Mouse (Mus musculus) mature B cell (primary cell): ENCODE data around the gene Gm1673.
"Not testable (repeated sequence)": the region's sequence is repeated elsewhere in the genome, so short reads cannot be mapped to it uniquely, and the experiment has no call there.

Source experiments
- in situ Hi-C: fragments of 300-500 bp; cut with MboI; formaldehyde crosslinking; loops from 2 replicates; pipeline ENCODE4 v1.14.3; 2019

Gene Gm1673

DNA sequence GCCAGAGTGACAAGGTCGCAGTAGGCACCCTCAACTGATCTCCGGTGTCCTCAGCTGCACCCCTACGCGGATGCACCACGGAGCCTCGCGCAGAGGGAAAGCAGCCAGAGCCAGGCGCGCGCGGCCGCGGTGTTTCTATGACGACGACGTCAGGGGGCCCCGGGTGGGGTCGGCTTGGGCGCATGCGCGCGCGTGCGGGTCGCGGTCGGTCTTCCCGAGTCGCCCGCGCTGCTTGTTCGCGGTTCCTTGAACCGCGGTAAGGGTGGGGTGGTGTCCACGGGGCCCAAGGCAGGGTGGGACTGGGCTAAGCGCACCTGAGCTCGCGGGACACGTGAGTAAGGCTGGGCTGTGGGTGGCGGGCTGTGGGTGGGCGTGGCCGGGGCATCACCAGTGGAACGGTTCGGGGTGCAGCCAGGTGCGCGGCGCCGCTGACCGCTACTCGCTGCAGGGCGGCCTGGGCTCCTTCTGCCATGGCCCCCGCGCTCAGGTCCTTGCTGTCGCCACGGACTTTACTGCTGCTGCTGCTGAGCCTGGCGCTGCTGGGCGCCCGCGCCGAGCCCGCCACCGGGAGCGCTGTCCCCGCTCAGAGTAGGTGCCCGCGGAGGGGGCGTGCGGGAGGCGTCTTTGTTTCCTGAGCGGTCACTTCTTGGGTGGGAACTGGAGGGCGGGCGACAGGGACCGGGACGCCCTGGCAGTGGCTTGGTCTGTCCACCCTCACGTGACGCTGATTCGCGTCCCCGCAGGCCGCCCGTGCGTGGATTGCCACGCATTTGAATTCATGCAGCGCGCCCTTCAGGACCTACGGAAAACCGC lies at the start of gene Gm1673:
Gene Gm1673, plus strand, starts transcription at position 125 of the 813 bp plus-strand sequence.
- in situ Hi-C loops: no loop called here

DNA sequence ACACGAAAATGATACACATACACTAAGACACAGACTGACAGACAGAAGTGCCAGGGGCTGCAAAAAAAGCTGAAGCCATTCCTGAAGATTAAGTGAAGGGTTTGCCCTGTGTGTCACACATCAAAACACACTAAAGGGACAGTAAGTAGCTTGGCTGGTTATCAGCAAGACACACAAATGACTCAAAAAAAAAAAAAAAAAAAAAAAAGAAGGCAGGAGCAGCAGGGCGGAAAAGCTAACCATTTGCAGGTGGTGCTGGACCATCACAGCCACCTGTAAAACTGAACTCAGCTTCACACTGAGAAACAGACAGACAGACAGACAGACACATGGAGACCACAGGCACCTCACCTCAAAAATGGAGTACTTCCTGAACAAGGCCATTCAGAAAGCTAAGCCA lies 49.2 kb upstream of the Gm1673 start:
- in situ Hi-C loops: no loop called here

DNA sequence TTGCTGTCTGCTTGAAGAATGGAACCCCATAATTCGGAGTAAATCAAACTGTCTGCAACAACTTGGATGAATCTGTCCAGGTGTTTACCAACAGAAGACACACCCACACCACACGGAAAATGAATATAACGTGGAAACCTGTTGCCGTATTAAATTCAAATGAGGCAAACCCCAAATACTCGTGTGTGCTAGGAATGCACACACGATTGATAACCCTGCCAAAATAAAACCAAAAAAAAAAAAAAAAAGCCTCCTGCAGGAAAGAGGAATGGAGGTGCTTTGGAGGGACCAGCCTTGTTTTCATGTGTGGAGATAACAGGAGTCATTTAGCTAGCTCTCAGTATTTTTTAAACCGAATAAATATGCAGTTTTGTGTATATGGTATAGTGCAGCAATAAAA lies 48.4 kb upstream of the Gm1673 start:
- in situ Hi-C loops: no loop called here

DNA sequence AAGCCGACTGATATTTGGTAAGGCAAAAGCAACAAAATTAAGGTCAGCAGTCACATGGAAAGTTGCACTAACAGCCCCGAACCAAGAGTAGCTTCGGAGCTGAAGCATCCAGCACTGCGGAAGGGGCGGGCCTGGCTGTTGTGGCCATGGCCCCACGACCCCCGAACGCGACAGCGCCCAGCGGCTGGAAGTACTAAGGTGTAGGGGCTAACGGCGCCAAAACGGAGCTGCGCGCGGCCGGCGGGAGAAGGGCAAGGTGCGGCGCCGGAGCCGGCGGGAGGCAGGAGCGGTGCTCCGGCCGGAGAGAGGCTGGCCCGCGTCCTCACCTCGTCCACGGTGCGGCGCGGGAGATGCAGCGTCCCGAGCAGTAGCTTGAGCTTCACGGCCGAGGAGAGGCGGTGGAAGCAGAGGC lies 47.5 kb upstream of the Gm1673 start:
- in situ Hi-C loops: no loop called here

DNA sequence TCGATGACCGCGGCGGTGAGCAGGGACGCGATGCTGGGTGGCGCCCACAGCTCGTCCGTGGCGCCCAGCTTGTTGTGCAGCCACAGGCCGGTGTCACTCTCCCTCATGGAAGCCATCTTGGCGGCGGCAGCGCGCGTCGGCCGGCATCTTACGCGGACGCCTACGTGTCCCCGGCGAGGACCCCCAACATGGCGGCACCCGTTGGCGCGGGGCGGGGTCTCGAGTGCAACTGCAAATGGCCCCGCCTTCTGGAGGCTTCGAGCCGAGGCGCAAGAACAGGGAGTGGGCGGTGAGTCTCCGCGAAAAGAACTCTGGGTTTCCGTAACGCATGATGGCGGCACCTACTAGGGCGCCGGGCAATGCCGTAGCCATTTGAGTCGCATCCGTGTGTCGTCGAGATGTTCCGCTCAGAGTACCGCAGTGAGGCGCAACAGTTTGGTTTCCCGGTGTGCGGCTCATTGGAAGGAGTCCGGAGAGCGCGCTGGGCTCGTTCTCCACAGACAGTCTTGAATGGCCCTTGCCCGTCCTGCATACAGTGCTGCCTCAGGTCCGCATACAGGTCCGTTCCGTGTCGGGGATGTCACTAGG lies 47.0 kb upstream of the Gm1673 start, which contains the start of gene Nelfa:
Gene Nelfa, minus strand, starts transcription at position 294 of the 588 bp plus-strand sequence.
- in situ Hi-C loops: no loop called here

DNA sequence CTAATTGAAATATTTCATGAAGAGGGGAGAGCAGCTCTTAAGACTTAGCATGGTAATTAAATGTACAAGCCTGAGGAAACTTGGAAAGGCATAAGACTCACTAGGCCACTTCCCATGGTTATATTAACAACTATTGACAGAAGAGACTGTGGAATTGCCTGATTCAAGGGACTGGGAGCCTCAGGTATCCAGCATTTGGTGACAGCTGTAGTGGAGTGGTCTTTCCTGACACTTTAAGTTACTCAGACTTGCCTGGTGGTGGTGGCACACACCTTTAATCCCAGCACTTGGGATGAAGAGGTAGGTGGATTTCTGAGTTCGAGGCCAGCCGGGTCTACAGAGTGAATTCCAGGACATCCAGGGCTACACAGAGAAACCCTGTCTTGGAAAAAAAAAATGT lies 46.0 kb upstream of the Gm1673 start:
- in situ Hi-C loops: no loop called here

DNA sequence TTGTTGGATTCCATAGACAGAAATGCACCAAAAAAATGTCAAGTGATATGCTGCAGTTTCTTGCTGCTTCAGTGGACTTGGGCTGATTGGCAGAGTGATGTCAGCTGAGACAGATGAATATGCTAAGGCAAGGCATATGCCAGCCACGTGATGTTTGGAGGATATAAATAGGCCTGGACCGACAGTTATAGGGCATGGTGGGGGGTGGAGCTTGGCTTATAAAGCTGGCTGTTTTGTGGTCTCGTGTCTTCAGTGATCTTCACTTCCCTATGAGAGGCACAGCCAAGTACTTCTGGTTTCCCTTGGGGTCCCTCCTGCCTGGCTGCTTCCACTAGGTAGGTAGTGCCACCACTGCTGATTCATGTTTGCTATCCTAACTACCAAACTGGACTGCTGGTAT lies 44.8 kb upstream of the Gm1673 start:
- in situ Hi-C loops: no loop called here

DNA sequence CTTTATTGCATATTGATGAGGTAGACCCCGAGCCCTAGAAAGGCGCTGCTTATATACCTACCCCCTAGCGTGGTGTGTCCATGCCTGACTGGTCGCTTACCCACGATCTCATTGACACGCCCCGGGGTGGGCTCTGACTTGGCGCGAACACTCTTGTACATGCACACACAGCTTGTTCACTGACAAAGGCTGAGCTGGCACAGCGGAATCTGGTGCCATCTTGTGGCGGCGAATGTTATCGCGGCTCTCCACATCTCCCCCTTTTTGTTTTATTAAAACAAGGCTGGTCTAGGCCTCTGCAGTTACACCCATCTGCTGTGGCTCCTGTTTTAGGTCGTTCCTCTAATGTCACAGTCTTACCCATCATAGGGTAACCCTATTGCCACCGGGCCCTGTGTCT lies 36.2 kb upstream of the Gm1673 start:
- in situ Hi-C loops: not testable (repeated sequence)

DNA sequence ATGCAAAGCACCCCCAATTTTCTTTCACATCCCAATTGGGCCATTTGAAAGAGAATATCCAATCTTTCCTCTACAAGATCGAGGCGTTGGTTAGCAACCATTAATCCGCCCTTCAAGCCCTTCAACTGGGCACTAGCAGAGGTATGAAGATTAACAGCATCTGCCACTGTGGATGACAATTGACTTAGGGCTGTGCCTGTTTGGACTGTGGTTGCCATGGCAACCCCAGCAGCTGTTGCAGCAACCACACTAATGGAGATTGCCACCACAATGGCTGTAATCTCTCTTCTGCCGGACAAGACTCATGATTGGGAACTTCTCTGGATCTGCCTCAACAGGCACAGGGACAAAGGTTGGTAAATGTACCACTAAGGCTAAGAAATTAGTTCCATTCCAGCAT lies 34.9 kb upstream of the Gm1673 start:
- in situ Hi-C loops: no loop called here

DNA sequence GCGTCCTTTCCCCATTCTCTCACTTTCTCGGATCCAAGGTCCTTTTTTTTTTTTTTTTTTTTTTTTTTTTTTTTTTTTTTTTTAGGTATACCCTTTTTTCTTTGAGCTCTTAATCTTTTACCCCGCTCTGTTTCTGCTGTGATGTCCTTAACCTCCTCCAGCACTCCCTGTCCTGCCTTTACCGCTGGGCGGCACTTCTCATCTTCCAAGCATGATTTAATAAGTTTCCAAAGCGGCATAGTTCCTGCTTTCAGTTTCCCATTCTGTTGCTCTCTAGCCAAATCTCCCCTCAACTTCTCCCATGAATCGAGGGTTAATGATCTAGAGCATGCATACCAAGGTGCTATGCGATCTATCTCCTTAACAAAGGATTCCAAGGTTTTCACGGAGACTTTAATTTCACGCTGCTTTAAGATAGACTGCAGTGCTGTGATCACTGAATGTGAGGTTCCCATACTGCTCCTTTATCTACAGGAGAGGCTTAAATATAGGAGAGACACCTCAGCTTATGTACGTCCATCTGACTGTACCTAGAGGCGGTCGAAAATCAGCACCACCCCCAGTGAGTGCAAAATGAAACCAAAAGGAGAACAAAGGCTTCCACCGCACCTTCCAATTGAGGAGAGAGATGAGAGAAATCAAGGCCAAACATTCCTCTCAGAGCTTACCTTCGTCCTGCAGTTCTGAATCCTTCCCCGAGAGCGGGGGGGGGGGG lies 29.6 kb upstream of the Gm1673 start:
- in situ Hi-C loops: no loop called here

DNA sequence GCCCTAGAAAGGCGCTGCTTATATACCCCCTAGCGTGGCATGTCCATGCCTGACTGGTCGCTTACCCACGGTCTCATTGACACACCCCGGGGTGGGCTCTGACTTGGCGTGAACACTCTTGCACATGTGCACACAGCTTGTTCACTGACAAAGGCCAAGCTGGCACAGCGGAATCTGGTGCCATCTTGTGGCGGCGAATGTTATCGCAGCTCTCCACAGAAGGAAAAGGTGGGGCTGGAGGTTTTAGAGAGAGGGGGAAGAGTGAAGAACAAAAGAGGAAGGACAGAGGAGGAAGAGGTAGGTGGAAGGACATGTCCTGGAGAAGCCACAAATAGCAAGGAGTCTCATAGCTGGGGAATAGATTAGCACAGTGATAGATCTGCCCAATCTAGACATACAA lies 28.9 kb upstream of the Gm1673 start:
- in situ Hi-C loops: no loop called here

DNA sequence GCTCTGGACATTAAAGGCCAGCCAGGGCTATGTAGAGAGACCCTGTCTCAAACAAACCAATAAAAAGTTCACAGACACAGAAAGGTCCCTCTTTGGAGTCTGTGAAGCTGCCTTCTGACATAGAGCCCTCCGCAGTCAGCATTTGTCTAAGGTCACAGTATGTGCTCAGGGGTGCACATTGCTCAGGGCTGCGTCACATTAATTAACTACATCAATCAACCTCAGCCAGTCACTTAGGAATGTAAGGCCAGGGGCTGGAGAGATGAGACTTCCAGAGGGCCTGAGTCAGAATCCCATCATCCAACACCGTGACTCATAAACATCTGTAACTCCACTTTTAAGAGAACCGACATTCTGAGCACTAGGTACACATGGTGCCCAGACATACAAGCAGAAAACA lies 27.4 kb upstream of the Gm1673 start:
- in situ Hi-C loops: no loop called here

DNA sequence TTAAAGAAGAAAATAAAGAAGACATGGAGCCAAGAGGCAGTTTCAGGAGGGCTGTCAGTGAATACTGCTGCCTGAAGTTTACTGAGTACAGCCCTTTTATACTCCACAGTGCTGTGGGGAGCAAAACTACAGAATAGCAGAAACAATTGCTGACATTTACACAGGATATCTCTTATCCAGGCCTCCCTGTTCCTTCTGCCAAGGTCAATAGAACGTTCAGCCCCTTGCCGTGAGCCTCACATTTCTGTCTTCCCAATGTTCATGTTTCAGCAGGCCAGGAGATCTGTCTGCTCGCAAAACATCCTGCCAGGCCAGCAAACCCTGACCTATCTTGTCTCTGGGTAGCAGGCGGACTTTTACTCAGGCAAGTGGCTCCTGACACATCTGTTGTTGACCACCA lies 23.9 kb upstream of the Gm1673 start:
- in situ Hi-C loops: no loop called here

DNA sequence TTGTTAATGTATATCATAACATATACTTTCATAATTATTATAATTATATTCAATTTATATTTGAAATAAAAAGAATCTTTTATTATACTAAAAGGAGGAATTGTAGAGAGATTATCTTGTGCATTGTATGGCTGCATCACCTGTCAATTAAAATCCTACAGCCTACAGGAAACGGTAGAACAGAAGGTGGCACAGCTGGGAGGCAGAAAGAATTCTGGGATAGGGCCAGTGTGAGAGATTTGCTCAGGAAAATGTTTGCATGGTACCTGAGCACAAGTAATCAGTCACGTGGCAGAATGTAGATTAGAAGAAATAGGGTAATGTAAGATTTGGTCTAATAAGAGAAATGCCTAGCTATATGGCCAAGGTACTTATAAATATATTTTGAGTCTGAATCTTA lies 8.5 kb upstream of the Gm1673 start:
- in situ Hi-C loops: no loop called here

DNA sequence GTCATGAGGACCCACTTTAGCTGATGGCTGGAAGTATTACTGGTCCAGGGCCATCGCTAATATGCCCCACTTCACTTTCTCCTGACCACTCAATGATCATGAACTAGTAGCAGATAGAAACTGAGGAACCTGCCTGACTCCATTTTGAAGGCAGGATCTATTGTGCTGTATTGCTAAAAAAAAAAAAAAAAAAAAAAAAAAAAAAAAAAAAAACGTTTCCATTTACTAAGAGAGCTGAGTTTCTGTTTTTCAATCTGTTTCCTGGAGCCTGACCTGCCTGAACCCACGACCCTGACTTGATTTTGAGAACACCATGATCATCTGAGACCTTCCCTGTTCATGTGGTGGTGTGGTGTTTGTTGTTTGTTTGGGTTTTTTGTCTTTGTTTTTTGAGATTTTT lies 7.0 kb upstream of the Gm1673 start:
- in situ Hi-C loops: no loop called here

DNA sequence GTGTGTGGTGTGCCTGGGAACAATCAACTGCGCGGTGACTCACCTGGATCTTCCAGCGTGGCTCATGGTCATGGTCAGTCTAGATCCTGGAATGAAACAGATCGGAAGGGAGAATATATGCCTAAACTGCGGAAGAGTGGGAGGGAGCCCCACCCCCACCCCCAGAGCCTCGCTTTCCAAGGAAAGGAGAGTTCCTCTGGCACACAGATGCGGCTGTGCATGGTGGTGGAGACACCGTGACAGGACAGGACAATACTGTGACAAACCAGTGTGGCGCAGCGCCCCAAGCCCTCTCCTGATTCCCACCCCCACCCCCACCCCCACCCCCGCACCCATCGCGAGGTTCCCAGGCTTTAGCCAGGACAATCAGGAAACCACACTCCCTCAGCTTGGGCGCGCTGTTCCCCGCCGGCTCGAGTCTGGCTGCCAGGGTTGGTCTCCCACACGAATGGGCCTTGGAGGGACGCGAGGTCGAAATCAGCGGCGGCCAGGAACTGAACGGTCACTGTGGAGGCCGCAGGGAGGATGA lies 438 bp upstream of the Gm1673 start:
- in situ Hi-C loops: no loop called here

DNA sequence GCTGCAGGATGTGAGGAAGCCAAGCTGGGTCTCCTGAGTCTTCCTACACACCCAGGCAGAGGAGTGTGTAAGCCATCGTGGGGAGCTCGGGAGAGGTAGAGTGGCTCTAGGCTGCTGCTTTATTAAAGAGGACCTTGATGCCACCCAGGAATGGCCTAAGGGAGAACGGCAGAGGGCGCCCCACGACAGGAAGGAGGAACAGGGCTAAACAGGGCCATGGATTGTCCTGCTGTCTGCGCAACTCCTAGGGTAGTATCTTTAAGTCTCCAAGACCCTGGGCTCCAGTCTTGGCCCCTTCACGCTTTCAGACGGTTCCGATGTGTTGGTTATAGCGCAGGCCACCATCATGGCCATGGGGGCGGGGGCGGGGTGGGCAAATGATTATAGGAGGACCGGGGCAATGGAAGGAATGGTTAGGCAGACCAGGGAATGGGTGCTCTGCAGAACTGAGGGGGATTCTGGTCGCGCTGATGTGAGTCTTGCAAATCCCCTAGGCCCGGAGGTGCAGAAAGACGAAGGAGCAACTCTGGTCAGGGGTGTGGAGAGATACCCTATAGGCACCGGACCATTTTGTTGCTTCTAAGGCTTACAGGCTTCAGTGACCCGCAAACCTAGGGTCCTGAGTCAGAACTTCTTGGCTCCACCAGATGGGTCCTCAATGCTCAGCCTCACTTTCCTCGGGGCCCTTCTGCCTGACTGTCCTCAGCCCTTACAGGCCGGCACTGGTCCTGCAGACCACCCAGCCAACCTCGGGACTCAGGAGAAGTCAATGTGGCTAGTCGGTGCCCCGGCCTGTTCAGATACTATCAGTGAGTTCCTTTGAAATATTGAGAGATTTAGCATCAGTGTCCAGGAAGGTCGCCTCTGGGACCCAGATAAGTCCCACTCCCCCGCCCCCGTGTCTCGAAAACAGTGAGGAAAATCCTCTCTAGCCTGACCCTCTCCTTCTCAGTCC lies 11.7 kb downstream of the Gm1673 start:
- in situ Hi-C loops: no loop called here

DNA sequence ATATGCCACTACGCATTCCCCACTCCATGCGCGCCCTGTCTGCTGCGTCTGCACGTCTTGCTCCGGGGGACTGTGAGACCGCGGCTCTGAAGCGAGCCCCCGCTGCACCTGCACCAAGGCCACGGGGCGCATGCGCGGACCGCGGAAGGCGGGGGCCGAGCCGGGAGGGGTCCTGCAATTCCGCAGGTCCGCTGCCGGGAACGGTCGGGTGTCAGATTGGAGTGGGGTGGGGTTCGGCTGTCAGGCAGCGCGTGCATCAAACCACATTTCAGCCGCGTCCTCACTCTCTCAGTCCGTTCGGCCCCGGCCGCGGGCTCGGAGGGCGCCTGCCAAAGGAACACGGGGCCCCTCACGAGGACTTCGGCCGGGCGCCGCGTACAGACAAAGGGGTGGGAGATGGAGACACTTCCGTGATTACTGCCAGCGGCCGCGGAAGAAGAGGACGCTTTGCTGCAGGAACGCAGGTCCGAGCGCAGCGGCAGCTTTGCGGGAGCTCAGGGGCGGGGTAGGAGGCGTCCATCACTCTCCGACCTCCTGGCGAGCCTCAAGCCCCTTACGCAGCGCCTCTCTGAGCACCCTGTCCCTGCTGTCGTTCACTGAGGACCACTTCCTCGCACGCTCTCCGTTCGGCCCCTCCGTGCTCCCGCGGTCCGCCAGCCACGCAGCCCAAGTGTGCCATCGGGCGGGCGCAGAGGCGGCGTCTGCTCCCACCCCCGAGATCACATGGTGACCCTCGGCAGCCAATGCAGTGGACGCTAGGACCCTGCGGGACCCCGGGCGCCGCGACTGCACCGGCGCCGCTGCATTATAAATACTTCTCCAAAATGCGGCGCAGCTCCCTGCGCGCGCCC lies 12.8 kb downstream of the Gm1673 start, which contains the start of gene Nat8l:
Gene Nat8l, plus strand, starts transcription at position 142 of the 851 bp plus-strand sequence.
- in situ Hi-C loops: no loop called here

DNA sequence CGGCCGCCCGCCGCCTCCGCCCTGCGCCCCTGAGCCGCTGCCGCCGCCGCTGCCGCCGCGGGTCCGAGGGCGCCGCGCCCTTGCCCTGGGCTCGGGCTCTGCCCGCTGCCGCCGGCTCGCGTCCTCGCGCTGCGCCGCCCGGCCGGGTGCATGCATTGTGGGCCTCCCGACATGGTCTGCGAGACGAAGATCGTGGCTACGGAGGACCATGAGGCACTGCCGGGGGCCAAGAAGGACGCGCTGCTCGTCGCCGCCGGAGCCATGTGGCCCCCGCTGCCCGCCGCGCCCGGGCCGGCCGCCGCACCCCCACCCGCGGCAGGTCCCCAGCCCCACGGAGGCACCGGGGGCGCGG lies 13.4 kb downstream of the Gm1673 start:
- in situ Hi-C loops: no loop called here

DNA sequence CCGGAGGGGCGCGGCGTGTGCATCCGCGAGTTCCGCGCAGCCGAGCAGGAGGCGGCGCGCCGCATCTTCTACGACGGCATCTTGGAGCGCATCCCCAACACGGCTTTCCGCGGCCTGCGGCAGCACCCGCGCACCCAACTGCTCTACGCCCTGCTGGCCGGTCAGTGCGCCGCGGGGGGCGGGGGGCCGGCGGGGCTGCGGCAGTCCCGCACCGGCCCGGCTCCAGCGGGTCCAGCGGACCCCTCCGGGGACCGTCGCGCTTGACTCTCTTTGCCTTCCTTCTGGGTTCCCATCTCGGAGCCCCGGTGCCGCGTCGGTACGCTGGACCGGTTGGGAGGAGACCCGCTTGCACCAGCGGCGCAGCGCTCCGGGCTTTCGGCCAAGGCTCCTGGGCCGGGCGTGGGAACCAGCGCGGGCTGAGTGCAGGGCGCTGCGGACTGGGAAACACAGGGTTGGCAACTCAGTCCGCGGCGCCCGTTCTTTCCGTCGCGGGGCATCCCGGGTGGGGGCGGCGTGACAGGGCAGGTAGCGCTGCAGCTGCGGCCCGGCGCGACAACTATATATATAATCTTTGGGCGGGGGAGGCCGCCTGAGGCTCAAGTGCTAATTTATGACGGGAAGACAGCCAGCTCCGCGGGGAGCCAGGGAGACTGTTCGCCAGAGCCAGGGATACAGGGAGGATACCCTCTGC lies 14.0 kb downstream of the Gm1673 start:
- in situ Hi-C loops: no loop called here
